Mouse (Mus musculus): ENCODE measurements at regions not wholly inside any gene's neighbourhood (a gene's known extent, or its start where the extent isn't known, plus 50 kb on each side); places are given as distances from the start of the nearest gene placed in this dataset.

GRCm38 (mm10) chr9:104460133-104460532, 87.0 kb upstream of the Cpne4 start:
- TF ChIP-seq CTCF (IDR thresholded peaks at IDR 0.05) (no peak), POLR2A (IDR thresholded peaks at IDR 0.05; ENCODE audit: insufficient read depth, low read depth, low read length) (no peak), EP300 (IDR thresholded peaks at IDR 0.05; ENCODE audit: insufficient read depth, low read depth, low read length) (no peak)

Measured in heart, adult 2 months (tissue).